Mouse (Mus musculus) kidney, adult 9 months (tissue): ENCODE data around the gene Srebf1.

Source experiments
- DNase-seq: peaks from one replicate; pipeline ENCODE4 v3.0.0; 2022

Srebf1 gene

DNA sequence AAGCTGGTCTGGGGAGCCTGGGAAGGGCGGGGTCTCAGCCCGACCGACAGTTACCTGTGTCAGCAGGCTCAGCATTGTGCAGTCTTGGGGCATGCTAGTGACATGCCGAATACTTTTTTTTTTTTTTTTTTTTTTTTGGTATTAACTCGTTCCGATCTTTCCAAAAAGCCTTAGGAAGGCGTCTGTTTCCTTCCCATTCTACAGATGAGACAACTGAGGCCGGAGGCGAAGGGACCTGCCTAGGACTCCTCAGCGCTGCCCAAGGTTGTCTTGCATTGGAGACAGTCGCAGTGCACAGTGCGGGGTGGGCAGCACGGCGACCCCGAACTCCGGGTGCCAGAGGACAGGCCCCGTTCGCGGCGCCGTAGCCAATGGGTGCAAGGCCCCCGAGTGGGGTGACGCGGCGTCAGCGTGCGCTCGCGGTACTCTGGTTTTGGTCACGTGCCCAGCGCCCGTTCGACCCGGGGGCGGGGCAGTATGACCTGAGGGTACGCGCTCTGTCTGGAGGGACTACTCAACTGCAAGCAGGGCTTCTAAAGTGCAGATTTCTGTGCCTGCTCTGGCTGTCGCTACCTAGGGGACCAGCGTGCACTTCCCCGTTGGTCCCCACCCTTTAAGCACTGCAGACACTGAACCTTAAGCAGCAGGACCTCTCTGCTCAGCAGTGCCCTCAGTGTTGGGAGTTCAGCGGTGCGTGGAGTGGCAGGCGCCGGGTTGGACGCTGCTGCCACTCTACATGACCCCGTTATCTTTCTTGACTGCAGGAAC, at the start of gene Srebf1:
Gene Srebf1 (minus strand): TSS at position 113 of the 768 bp plus-strand sequence.
- DNase-seq = peak; percentile 84

DNA sequence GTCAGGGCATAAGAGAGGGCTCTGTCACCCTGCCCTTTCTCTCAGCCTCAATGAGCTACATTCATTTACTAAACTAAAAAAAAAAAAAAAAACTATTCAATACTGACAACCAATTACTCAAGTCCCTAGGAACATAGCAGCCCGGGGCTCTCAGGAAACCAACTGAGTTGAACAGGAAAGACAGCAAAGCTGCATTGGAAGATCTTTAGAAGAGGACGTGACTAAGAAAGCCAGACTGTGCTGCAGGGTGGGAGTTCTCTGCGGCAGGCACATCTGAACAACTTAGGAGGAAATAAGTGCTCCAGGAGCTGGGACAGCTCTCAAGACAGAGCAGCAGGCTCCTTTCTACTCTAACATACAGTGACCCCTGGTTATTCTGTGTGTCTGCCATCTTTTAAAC, 46.2 kb upstream of the Srebf1 start:
- peak; percentile 42 for DNase-seq

DNA sequence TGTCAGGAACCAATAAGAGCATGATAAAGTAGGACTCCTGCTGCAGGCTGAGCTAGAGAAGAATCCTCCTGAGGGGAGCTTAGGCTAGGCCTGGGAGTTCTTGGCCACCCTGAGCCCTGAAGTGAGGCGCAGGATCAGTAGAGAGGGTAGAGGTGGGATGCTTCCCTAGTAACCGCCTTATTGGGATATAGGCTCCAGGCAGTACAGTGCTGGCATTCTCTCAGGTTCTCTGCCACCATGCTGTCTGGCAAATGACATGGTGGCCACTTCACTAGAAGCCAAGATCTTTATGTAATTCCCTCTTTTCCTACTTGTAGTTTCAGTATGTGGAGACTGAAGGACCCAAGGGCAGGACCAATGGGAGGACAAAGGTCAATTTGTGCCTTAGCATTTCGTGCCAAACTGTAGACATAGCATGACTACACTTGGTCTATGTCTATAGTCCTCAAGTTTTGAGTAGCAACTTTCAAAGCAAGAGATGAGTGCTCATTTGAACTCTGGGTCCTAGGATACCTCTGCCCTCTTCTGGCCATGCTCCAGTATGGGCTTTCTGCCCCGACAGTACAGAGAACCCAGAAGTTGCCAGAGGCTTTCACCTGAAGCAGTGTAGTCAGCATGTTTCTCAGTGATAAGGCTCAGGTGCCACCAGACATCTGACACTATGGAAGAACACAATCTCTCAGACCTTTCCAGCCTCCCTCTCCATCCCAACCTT, 43.0 kb upstream of the Srebf1 start:
- DNase-seq = peak; percentile 16

DNA sequence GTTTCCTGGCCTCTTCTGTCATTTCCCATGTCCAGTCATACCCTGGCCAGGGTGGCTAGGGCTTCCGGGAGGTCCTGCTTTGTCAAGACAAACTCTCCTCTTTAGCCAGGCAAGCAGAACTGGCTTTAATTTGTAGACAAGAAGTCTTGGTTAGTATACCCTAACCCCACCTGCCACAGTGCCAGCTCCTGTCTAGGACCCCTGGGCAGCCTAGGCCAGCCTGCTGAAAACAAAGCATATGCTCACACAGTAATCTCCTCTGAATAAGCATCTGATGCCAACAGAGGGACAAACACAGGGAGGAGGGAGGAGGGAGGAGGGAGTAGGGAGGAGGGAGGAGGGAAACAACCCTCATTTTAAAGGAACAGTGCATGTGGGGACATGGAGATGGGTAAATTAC, 42.3 kb upstream of the Srebf1 start:
- no peak for DNase-seq

DNA sequence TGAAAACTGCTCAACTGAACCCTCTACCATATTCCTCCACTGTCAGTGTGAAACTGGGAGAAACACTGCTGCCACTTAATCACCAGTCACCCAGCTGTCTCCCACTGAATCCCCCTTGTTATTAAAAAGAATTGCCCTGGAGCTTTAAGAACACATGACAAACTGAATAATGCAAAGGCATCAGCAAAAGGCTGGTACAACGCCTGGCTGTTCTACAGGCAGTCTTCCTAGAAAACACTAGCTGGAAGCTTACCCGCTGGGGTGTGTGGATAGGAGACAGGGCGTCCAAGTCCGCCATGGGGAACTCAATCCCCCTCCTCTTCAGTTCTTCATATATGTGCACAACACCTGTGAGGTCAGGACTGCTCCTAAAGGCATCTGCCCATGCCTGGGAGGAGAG, 40.0 kb upstream of the Srebf1 start:
- no peak for DNase-seq

DNA sequence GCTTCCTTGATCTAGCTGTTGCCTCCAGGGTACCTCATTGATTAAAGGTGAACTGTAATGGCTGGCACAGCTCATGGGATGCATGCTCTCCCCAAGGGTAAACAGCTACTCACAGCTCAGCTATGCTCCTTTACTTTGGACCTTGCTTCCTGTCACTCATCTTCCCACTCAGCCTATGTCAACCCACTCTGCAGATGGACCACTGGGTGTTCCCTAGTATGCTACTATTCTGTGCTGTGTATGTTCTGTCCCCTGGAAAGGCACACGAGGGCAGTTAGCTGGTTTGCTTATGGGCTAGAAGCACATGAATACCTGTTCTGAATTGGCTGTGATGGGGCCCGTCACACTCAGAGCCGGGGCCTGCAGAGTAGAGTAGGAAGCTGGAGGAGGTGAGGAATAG, 38.4 kb upstream of the Srebf1 start:
- no peak for DNase-seq

DNA sequence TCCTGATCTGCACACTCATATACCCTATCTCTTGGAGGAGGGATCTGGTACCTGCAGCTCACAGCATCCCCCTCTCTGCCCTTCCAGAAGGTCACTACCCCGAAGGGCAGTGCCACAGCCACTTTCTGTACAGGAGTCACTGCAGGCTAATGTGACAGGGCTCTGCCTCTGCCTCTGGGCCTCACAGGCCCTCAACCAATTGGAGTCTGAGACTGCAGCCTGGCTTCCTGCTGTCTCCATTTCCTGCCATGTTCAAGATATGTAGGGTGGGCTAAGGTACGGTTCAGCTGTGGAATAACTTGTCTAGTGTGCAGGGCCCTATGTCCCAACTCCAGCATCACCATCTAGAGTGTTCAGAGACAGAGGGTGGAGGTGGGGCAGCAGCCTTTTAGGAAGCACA, 35.3 kb upstream of the Srebf1 start:
- DNase-seq = no peak

DNA sequence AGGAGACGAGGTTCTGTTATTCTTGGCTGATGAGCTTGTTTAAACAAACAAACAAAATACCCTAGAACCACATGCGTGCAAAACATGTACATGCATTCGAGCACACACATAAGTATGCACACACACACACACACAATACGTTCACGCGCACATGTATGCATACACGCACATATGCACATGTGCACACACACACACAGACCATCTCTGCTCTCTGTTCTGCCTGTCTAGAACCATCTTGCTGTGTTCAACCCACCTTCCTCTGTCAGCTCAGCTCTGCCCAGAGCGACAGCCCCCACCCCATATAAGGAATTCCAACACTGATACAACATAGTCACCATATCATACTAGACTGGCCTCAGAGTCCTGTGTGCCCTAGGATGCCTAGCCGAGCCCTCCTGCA, 34.3 kb upstream of the Srebf1 start:
- no peak for DNase-seq

DNA sequence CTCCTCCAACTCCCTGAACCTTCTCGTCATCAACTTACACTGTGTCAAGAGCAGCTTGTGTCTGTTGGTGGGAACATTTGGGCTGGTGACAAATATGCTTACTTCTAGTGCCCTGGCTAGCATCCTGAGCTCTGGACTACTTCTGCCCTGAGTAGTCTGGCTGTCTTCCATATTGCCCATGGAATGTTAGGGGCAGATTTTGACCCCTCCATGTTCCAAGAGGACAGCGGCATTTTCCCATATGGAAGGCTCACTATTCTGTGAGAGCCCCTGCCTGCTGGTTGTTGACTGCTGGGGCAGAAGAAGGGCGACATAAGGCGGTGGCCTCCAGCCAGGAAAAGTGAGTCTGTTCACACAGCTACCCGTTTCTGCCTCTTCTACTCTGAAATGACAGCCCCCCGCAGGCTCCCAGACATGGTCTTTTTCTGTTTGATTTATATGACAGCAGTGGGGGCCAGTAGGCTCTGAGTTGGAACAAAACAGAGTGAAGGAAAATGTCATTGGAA, 33.8 kb upstream of the Srebf1 start:
- DNase-seq = peak; percentile 35

DNA sequence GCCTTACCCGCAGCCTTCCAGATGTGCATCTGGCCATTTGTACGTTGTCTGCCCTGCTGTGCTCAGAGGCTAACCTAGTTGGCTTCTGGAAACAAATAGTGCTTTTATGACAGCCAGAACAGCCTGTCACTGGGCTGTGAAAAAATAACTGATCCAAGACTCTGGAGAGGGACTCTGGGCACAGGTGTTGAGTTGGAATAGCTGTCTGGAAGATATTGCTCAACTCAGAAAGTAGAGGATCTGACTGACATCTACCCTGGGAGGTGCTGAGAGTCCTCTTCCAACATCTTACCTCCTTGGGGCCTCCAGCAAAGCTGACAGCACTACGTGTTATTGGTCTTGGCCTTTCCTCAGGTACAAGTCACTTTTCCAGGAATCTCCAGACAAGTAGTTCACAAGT, 33.3 kb upstream of the Srebf1 start:
- no peak for DNase-seq

DNA sequence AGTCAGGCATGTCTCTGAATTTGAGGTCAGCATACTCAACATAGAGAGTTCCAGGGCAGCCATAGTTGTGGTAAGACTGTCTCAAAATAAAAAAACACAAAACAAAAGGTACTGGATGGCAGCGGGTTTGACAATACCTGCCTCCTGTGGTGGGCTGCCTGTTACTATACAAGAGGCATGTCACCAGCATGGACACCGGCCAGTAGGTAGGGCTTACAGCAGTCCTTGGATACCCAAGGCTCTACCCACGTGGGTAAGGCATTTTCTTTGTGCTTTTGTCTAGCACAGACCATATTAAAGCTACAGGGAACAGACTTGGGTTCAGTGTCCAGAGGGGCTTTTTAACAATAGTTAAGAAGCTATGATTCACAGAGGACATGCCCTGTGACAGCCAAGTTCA, 32.8 kb upstream of the Srebf1 start:
- DNase-seq = no peak

DNA sequence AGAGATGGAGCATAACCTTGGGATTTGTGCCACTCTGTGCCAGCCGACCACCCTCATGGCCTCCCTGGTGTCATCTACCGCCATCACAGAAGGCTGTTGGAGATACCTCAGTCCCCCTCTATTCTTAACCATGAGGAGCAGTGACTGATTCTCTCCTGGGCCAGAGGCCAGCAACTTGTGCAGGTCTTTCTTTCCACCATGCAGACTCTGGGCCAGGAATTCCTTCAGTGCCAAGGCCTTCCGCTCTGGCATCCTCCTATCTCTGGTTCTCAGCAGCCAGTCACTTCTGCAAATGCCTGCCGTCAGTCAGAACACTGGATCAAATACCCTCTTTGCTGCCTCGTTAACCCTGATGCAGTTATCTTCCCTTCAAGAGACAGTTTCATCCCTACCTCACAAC, 31.9 kb upstream of the Srebf1 start:
- DNase-seq = no peak

DNA sequence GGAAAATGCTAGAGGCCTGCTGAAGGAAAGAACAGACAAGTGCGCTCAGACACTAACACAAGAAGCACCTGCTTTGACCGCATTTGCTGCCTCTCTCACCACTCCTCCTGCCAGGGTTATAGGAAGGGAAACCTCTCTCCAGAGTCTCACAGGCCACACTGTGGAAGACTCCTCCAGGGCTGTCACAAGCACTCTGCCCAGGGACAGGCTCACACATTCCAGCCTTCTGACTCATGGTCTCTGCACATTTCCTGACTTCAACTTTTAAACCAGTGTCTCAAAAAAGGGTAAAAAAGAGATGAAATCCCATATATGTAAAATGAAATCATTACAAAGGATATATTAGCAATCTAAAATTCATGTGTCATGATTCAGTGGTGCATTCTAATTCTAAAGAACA, 31.2 kb upstream of the Srebf1 start:
- DNase-seq = no peak

DNA sequence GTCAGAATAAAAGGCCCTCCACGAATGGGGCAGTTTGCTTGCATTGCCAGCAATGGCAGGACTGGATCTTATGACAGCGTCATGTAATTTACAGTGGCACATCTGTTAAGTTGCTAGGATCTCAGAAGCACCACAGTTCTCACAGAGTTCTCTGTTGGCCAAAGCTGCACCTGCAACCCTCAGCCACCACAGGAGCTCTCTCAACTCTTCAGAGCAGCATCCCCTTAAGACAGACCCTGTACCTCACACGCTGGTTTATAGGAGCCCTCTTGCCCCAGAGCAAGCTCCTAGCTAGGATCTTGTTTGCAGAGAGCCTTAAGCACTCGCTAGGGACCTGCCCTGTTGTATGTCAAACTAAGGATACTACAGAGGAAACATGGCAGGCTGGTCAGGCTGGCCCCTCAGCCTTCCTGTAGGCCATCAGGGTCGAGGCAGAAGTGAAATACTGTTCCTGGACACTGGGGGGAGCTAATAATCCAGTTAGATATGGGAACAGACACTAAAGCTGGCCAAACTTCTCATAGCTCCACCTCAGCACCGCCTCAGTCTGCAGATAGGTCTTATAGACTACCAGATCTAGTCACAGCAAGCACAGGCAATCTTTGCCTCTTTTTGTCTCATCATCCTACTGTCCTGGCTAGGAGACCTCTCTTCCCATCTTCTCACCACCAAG, 28.7 kb upstream of the Srebf1 start:
- DNase-seq = peak; percentile 69

DNA sequence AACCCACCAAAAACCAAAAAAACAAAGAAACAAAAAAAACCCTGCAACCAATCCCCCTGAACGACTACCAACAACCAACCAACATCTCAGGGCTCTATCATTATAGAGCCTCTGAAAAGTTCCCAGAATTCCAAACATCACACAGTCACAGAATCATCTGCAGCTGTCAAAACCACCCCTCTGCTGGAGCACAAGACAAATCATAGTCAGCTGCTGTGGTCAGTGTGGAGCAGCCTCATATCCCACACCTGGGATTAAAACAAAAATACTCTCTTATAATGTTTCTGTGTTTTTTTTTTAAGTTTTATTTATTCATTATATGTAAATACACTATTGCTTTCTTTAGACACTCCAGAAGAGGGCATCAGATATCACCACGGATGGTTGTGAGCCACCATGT, 27.5 kb upstream of the Srebf1 start:
- no peak for DNase-seq

DNA sequence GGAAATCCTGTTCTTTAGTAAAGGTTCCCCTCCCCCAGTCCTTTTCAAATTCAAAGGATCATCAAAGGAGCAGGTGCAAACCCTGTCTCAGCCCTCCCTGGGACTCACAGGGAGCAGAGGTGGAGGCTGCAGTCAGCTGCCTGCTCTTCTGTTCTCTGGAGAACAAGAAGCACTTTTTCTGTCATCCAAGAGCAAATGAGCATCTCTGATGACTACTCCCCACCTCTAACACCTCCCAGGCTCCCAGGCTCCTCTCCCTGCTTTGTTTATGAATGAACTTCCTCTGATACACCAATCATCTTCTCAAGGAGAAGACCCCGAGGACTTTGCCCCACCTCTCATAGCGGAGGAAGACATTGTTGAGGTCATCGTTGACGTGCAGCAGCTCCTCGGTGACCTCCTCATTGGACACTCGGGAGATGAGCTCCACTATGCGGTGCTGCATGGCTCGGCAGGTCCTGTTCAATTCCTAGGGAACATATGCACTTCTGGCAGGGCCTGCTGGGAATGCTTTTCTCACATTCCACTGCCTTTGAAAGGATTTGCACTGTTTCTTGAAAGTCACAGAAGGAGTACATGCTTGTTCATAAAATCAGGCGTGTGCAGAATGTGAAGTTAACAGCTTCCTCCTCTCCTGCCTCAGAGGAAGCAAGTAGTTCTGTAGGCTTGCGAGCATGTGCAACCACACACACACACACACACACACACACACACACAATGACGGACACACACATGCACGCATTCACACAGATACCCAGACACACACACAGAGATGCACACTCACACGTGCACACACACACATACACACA, 26.4 kb upstream of the Srebf1 start:
- DNase-seq = no peak

DNA sequence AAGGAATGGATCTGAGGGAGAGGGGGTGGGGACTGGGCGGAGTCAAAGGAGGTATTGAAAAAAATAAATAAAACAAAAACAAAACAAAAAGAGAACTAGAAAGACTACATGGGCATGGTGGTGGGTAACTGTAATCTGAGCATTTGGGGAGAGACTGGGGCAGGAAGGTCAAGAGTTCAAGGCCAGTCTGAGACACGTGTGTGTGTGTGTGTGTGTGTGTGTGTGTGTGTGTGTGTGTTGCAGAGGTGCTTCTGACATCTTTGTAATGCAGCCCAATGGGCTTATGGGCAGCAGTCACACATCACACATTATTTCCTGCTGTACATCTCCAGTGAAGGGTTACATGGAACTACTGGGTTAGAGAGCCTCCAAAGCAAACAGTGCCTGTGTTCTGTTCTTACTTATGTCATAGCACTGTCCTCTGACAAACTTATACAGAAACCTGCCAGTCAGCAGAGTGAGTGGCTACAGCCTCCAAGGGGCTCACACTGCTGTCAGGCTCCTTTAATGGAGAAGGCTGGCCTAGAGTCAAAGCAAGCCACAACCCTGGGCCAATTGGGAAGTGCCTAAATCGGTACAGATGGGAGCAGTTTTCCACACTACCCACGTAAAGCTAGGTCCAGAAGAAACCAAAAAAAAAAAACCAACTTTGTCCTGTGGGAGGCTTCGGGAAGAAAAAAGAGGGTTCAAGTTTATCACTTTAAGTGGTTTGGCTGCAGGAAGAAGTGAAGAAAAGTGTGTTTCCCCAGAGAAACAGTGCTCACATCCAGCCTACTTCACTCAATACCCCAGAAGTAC, 25.6 kb upstream of the Srebf1 start:
- no peak for DNase-seq

DNA sequence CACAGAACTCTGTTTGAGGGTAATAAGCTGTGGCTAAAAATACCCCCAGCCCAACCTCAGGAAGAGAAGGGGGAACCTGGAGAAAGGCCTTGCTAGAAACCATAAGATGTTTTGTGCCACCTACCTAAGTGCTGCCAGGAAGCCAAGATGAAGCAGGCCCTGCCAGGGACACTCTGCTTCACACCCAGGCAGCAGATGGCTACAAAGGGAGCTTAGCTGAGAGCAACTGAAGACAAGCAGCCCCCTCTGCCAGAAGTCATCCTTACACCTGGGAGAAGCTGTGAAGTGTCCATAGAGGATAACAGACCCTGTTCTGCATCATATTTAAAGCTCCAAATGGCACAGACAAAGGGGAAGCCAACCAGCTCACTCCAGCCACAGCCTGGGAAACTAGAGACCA, 23.7 kb upstream of the Srebf1 start:
- DNase-seq = no peak

DNA sequence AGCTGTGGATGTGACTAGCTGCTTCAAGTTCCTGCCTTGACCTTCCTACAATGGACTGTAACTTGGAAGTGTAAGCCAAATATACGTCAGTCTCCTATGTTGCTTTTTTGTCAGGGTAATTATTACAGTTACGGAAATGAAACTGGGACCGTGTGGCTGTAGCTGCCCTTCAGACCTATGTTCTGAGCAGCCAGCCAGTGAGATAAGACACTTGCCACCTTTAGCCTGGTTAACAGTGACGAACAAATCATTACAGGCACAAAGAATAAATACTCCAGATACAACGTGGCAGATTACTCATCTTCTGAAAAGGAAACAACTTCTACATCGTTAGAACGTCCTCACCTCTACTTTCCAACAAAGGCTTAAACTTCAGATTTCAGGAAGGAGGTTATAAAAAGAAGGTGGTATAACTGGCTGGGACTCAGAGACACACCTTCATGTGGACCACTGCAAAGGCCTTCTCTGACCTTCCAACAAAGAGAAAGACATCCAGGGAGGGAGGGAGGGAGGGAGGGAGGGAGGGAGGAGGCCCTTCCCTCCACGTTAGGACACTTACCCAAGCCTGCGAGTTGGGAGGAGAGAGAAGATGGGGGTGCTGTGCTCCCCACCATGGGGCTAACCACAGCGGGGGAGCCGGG, 22.2 kb upstream of the Srebf1 start:
- no peak for DNase-seq

DNA sequence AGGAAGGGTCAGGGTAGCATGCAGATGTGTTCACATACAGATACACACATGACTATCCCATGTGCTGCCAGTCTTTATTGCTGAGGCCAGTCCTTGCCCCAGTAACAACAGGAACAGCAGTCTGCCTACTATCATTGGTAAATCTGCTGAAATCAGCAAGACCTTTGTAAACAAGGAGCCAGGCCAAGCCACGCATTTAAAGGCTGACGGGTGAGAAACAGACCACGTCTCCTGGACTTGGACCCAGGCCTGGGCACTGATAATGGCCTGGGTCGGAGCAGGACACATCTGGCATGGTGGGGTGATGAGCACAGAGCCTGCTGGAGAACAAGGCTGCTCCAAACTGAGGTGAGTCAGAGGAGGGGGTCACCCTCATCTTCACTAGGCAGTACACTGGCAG, 18.1 kb upstream of the Srebf1 start:
- no peak for DNase-seq

DNA sequence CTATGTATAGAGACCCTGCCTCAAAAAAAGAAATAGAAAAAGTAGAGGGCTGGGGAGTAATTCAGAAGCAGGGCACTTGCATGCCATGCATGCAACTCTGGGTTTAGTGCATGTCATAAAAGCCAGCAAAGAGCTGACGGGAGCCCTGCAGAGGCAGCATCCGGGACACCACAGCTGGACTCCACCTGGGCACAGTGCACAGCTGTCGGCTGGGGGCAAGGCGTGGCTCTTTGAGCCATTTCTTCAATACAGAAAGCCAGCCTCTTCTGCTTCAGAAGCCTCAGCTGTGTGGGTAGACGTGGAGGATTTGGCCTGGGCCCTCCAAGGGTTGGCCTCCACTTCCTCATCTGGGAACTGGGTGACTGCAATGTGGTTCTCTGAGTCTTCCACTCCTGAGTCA, 13.0 kb upstream of the Srebf1 start:
- no peak for DNase-seq

DNA sequence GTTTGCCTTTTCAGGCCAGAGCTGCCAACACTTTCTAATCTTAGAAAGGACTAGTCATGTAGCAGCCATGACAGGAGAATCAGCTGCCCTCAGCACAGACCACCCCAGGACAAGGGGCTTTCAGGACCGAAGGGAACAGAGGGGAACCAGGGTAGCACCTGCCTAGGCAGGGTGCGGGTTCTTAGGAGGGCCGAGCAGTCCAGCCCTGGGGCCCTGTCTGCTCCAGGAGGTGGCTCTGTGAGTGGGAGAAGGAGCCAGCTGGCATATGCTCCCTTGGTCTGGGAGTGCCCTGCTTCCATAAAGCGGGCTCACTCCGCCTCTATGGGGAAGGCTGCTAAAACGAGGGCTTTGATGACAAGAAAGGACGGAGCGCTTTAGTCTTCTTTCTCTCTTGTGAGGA, 10.9 kb upstream of the Srebf1 start:
- DNase-seq = no peak
